Mouse (Mus musculus): Measurements from ENCODE around the gene Hist1h3i.
A peak's percentile ranks its signal among the peaks of the same experiment; 100 is the strongest.
"Not testable (repeated sequence)": the region's sequence is repeated elsewhere in the genome, so short reads cannot be mapped to it uniquely, and the experiment has no call there.

The Hist1h3i gene

GRCm38 (mm10) chr13:21782361-21783254 lies 562 bp downstream of the Hist1h3i start:
- DNase-seq, result not testable (repeated sequence)

GRCm38 (mm10) chr13:21781639-21782038 lies 1.5 kb downstream of the Hist1h3i start:
- no peak for DNase-seq

- DNase-seq, result no peak
Measured at GRCm38 (mm10) chr13:21781021-21781555, 2.1 kb downstream of the Hist1h3i start.

- DNase-seq, result no peak
Measured at GRCm38 (mm10) chr13:21779767-21780731, 3.1 kb downstream of the Hist1h3i start, which contains the start of gene Hist1h1b. Gene Hist1h1b (minus strand): TSS chr13:21780625.

GRCm38 (mm10) chr13:21778814-21779766 lies 4.1 kb downstream of the Hist1h3i start:
- peak; percentile 55 for DNase-seq

- DNase-seq, result no peak
Measured at GRCm38 (mm10) chr13:21755707-21756106, 27.5 kb downstream of the Hist1h3i start.

GRCm38 (mm10) chr13:21754294-21755001 lies 28.7 kb downstream of the Hist1h3i start:
- DNase-seq, result not testable (repeated sequence)

- DNase-seq, result peak; percentile 64
Measured at GRCm38 (mm10) chr13:21753524-21754285, 29.5 kb downstream of the Hist1h3i start, which contains the start of the genes Hist1h2ak and Hist1h2bn. Gene Hist1h2ak (minus strand): TSS chr13:21753827. Gene Hist1h2bn (plus strand): TSS chr13:21754123.

GRCm38 (mm10) chr13:21753051-21753523 lies 30.1 kb downstream of the Hist1h3i start:
- DNase-seq, result no peak

GRCm38 (mm10) chr13:21752356-21752755 lies 30.8 kb downstream of the Hist1h3i start:
- no peak for DNase-seq

GRCm38 (mm10) chr13:21751827-21752226 lies 31.3 kb downstream of the Hist1h3i start:
- DNase-seq, result no peak

GRCm38 (mm10) chr13:21751417-21751816 lies 31.8 kb downstream of the Hist1h3i start:
- no peak for DNase-seq

GRCm38 (mm10) chr13:21750159-21751017 lies 32.8 kb downstream of the Hist1h3i start, which contains the start of gene Hist1h4k:
Gene Hist1h4k (minus strand): TSS chr13:21750505.
- DNase-seq, result peak; percentile 71

- DNase-seq, result no peak
Measured at GRCm38 (mm10) chr13:21749387-21750158, 33.6 kb downstream of the Hist1h3i start.

- no peak for DNase-seq
Measured at GRCm38 (mm10) chr13:21745006-21745405, 38.2 kb downstream of the Hist1h3i start.

- peak; percentile 45 for DNase-seq
Measured at GRCm38 (mm10) chr13:21734906-21735767, 48.0 kb downstream of the Hist1h3i start, which contains the start of gene Hist1h4j. Gene Hist1h4j (plus strand): TSS chr13:21735064.
